Mouse (Mus musculus) midbrain, embryonic 15.5 days (tissue): ENCODE data around the gene Fam20c. TPM values are rescaled to one million over a fixed set of nuclear protein-coding genes. Genes with fewer than 3 reads are reported as not detected.

Source experiments
- ATAC-seq: fragments of 200-750 bp; cut with Nextera tagmentation; replicated peaks from 2 replicates; pipeline ENCODE4 v1.8.0; 2017; ENCODE audit warnings: moderate TSS enrichment
- H3K27ac ChIP-seq: fragments of 300-500 bp; sonication (generic); 2 replicates; pipeline ENCODE4 v1.5.1; 2015; ENCODE audit warnings: mild to moderate bottlenecking, inconsistent platforms
- H3K27me3 ChIP-seq: fragments of 300-500 bp; sonication (generic); replicated peaks from 2 replicates; pipeline ENCODE4 v1.6.1; 2015; ENCODE audit warnings: inconsistent platforms
- H3K36me3 ChIP-seq: fragments of 300-500 bp; sonication (generic); replicated peaks from 2 replicates; pipeline ENCODE4 v1.6.1; 2015; ENCODE audit warnings: inconsistent platforms
- H3K4me1 ChIP-seq: fragments of 300-500 bp; sonication (generic); 2 replicates; pipeline ENCODE4 v1.6.1; 2015; ENCODE audit warnings: inconsistent platforms
- H3K4me2 ChIP-seq: fragments of 300-500 bp; sonication (generic); 2 replicates; pipeline ENCODE4 v1.6.1; 2015; ENCODE audit warnings: inconsistent platforms, mild to moderate bottlenecking, moderate library complexity
- H3K4me3 ChIP-seq: fragments of 300-500 bp; sonication (generic); 2 replicates; pipeline ENCODE4 v1.5.1; 2015; ENCODE audit warnings: mild to moderate bottlenecking, inconsistent platforms
- H3K9ac ChIP-seq: fragments of 300-500 bp; sonication (generic); 2 replicates; pipeline ENCODE4 v1.6.1; 2015; ENCODE audit warnings: mild to moderate bottlenecking, inconsistent platforms
- H3K9me3 ChIP-seq: fragments of 300-500 bp; sonication (generic); 2 replicates; pipeline ENCODE4 v1.6.1; 2016; ENCODE audit warnings: inconsistent platforms
- WGBS: fragments of 180-500 bp; shearing (Covaris S2); methylation state at CpG from one replicate; pipeline ENCODE4 v1.1.7; 2015; ENCODE audit warnings: mixed read lengths; 5-methylcytosine and 5-hydroxymethylcytosine counted together
- polyA plus RNA-seq: library from polyadenylated mRNA; unstranded; fragments of >200 nt; fragmentation: Nextera tagmentation; extraction: Ambion mirVana; gene quantifications from 2 replicates; pipeline ENCODE4 v1.2.1, GENCODE M21; 2015

Fam20c gene
- polyA plus RNA-seq, 1 experiment from 2014 or later, result 57.9 TPM

DNA sequence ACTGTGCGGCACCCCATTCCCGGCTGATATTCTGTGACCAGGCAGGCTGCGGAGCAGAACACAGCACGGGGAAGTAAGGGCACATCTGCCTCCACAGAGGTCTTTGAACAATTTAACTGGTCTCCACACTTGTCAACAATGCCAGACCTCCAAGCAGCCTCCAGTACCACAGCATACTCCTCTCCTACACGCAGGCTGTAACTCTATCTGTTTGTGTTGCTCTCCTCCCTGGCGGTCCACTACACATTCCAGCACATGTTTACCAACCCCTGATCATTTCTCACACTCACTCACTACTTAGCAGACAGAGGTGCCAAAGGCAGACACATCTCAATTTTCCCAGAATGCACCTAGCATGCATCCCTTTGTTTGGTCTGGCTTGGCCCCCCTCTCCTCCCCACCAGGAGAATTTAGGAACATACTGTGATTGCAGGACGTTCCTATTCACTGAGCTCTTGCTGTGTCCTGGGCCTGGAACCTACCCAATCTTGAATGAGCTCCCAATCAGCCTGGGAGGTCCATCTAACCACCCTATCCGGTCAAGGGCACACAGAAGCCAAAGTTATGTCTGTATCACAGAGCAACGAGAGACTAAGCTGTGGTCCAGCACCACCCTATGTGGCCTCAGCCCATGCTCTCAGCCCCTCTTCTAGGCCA lies 89.0 kb downstream of the Fam20c start:
- WGBS, result 79% methylated on average over 9 of the region's 9 CpGs
- no peak overlapping the region for H3K4me3 ChIP-seq
- no peak overlapping the region for H3K9ac ChIP-seq
- H3K9me3 ChIP-seq, result no peaks in the 10 kb centered on the region
- no peak overlapping the region for H3K4me2 ChIP-seq
- no peak for ATAC-seq
- H3K36me3 ChIP-seq, result no peaks in the 10 kb centered on the region
- H3K27ac ChIP-seq, result no peak overlapping the region
- no peaks in the 10 kb centered on the region for H3K27me3 ChIP-seq
- 0 out of 2 replicates have a peak, but pooled peaks cover 2% of the 10 kb centered on the region for H3K4me1 ChIP-seq

- H3K9ac ChIP-seq, result no peak overlapping the region
- no peak overlapping the region for H3K4me3 ChIP-seq
- H3K9me3 ChIP-seq, result no peaks in the 10 kb centered on the region
- H3K27ac ChIP-seq, result no peak overlapping the region
- ATAC-seq, result no peak
- no peaks in the 10 kb centered on the region for H3K27me3 ChIP-seq
- WGBS, result 80% methylated on average over 4 of the region's 4 CpGs
- H3K4me2 ChIP-seq, result no peak overlapping the region
- no peaks in the 10 kb centered on the region for H3K36me3 ChIP-seq
- 0 out of 2 replicates have a peak, but pooled peaks cover 2% of the 10 kb centered on the region for H3K4me1 ChIP-seq
These were observed 92.2 kb downstream of the Fam20c start for GRCm38 (mm10) chr5:138846506-138846905.

GRCm38 (mm10) chr5:138848102-138848501 lies 93.8 kb downstream of the Fam20c start:
- Histone ChIP-seq H3K9me3 (no peaks in the 10 kb centered on the region), H3K9ac (no peak overlapping the region), H3K4me3 (no peak overlapping the region), H3K36me3 (no peaks in the 10 kb centered on the region), H3K4me2 (peak overlapping the region; percentile 35), H3K27ac (no peak overlapping the region), H3K4me1 (0 out of 2 replicates have a peak, but pooled peaks cover 2% of the 10 kb centered on the region), H3K27me3 (no peaks in the 10 kb centered on the region)
- WGBS, result 3% methylated on average over 7 of the region's 7 CpGs
- ATAC-seq, result peak; percentile 82

DNA sequence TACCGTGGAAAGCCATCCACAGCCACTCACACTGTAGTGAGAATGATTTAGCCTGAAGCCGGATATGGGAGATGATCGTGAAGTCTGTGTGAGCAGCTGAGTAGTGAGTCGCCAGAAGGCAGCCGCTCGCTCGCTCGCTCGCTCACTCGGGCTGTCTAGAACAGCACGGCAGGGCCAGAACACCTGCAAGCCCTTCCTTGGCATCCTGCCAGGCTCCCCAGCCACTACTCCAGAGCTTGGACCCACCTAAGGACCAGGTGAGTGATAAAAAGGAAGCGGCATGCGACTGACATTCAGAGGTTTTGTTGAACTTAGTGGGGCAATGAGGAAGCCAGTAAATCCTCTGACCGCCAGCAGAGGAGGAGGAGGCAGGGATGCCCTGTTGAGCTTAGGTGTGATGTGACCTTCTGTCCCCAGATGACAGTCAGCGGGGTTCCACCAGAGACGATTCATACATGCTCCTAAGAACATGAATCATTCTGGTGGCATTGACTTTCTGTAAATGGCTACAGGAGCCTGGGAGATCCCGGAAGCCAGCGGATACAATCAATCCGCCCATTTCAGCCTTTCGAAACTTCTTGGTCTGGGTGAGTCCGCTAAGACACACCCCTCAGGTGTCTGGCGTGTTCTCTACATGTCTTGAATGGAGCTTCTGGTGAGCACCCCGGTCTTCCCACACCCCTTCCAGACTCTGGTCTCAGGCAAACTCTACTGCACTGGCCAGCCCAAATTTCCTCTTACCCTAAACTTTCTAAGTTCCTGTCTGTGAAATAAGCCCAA lies 95.6 kb downstream of the Fam20c start:
- 83% methylated on average over 23 of the region's 23 CpGs for WGBS
- Histone ChIP-seq H3K9me3 (no peaks in the 10 kb centered on the region), H3K9ac (no peak overlapping the region), H3K4me3 (no peak overlapping the region), H3K4me1 (0 out of 2 replicates have a peak, but pooled peaks cover 2% of the 10 kb centered on the region), H3K4me2 (no peak overlapping the region), H3K27ac (no peak overlapping the region), H3K36me3 (no peaks in the 10 kb centered on the region), H3K27me3 (no peaks in the 10 kb centered on the region)
- ATAC-seq, result no peak

DNA sequence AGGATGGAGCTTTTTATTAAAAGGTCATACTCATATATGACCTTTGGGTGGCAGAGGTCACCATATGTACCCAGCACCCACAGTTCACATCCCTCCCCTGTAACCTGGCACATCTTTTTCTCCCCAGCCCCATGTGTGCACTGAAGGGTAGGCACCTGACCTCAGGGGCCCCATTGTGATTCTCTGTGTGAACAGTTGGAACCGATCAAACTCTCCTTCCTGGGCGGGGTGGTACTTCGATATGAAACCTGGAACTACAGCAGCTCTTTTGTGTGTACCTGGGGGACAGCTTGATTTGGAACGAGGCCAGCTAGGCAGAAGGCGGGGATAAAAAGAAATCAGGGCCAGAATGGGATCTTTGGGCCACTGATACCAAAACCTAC lies 96.1 kb downstream of the Fam20c start:
- H3K4me1 ChIP-seq, result 0 out of 2 replicates have a peak, but pooled peaks cover 2% of the 10 kb centered on the region
- H3K27me3 ChIP-seq, result no peaks in the 10 kb centered on the region
- no peak overlapping the region for H3K4me3 ChIP-seq
- H3K27ac ChIP-seq, result no peak overlapping the region
- H3K4me2 ChIP-seq, result no peak overlapping the region
- H3K9ac ChIP-seq, result no peak overlapping the region
- 85% methylated on average over 5 of the region's 5 CpGs for WGBS
- no peaks in the 10 kb centered on the region for H3K9me3 ChIP-seq
- no peaks in the 10 kb centered on the region for H3K36me3 ChIP-seq
- ATAC-seq, result no peak

GRCm38 (mm10) chr5:138851296-138851780 lies 97.0 kb downstream of the Fam20c start:
- no peak for ATAC-seq
- Histone ChIP-seq H3K9me3 (no peaks in the 10 kb centered on the region), H3K9ac (no peak overlapping the region), H3K4me3 (no peak overlapping the region), H3K36me3 (no peaks in the 10 kb centered on the region), H3K27ac (no peak overlapping the region), H3K4me1 (0 out of 2 replicates have a peak, but pooled peaks cover 2% of the 10 kb centered on the region), H3K4me2 (no peak overlapping the region), H3K27me3 (no peaks in the 10 kb centered on the region)
- WGBS, result 83% methylated on average over 5 of the region's 5 CpGs

GRCm38 (mm10) chr5:138852151-138852550 lies 97.8 kb downstream of the Fam20c start:
- Histone ChIP-seq H3K27ac (no peak overlapping the region), H3K9ac (no peak overlapping the region), H3K4me2 (no peak overlapping the region), H3K36me3 (no peaks in the 10 kb centered on the region), H3K9me3 (no peaks in the 10 kb centered on the region), H3K27me3 (no peaks in the 10 kb centered on the region), H3K4me1 (0 out of 2 replicates have a peak, but pooled peaks cover 2% of the 10 kb centered on the region), H3K4me3 (no peak overlapping the region)
- 74% methylated on average over 4 of the region's 4 CpGs for WGBS
- ATAC-seq, result no peak

GRCm38 (mm10) chr5:138853349-138853748 lies 99.0 kb downstream of the Fam20c start:
- no peak overlapping the region for H3K9ac ChIP-seq
- no peak for ATAC-seq
- no peak overlapping the region for H3K27ac ChIP-seq
- H3K4me3 ChIP-seq, result no peak overlapping the region
- WGBS, result 71% methylated on average over 2 of the region's 2 CpGs
- no peaks in the 10 kb centered on the region for H3K27me3 ChIP-seq
- H3K4me1 ChIP-seq, result no peaks in the 10 kb centered on the region
- no peak overlapping the region for H3K4me2 ChIP-seq
- no peaks in the 10 kb centered on the region for H3K9me3 ChIP-seq
- H3K36me3 ChIP-seq, result no peaks in the 10 kb centered on the region

- no peak overlapping the region for H3K4me2 ChIP-seq
- WGBS, result 32% methylated on average over 9 of the region's 9 CpGs
These were observed 102.8 kb downstream of the Fam20c start for GRCm38 (mm10) chr5:138857010-138857617.

DNA sequence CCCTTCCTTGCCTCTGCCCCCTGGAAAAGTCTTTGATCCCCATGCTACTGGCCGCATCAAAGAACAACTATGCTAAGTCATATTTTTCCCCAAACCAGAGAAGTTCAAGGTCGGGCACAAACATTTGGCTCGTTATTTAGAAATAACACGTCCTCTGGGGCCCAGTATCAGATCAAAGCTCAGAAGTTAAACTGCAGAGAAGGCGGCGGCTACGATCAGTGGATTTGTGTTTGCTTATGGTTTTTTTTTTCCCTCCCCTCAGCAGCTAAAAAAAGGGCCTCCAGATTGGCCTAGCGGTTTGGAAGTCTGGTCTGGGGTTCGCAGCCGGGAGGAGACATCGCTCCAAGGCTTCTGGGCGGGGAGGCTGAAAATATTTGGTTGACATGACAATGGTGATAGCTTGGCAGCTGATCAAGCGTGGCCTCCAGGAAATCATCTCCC lies 103.5 kb downstream of the Fam20c start:
- H3K27me3 ChIP-seq, result no peaks in the 10 kb centered on the region
- no peaks in the 10 kb centered on the region for H3K36me3 ChIP-seq
- no peak overlapping the region for H3K27ac ChIP-seq
- no peaks in the 10 kb centered on the region for H3K9me3 ChIP-seq
- WGBS, result 58% methylated on average over 13 of the region's 13 CpGs
- H3K4me1 ChIP-seq, result no peaks in the 10 kb centered on the region
- ATAC-seq, result no peak
- no peak overlapping the region for H3K9ac ChIP-seq
- H3K4me2 ChIP-seq, result no peak overlapping the region
- H3K4me3 ChIP-seq, result no peak overlapping the region

More at GRCm38 (mm10) chr5:138857010-138857617, 102.8 kb downstream of the Fam20c start:
- peak; percentile 60; the same call in 1 of the 2 replicates for ATAC-seq
- Histone ChIP-seq H3K36me3 (no peaks in the 10 kb centered on the region), H3K27me3 (no peaks in the 10 kb centered on the region), H3K9ac (no peak overlapping the region), H3K4me3 (no peak overlapping the region), H3K27ac (no peak overlapping the region), H3K9me3 (no peaks in the 10 kb centered on the region), H3K4me1 (no peaks in the 10 kb centered on the region)
